Comparison of ENCODE assay signal across 7 mouse cellular contexts in the genomic region with DNA sequence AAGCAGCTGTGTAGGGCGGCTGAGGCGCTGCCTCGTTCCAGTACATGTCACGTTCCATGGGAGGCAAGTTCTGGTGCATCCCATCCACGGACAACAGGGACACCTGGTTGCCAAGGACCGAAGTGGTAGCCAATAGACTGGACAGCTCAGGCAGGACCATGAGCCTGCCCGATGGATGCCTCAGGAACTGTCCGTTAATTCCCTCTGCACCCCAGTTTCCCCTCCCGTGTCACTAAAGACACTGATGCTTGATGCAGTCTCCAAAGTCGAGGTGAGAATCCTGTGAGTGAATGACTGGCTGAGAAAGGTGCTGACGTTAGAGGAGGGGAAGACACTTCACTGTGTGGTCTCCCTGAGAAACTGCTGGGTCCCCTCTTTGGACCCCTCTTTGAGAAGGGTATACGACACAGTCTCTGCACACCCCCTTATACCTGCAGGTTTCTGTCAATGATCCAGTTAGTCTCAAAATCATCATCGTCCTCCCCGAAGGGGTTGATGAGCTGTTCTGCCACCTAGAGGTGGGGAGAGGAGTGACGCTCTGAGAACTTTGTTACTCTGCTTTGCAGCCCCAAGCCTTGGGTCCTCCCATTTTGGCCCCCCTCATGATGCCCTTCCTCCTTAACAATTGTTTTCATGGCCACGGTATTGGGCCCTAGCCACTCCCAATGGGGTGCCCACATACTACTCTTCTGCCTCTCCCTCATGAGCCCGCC. TPM values are rescaled to one million over a fixed set of nuclear protein-coding genes. Genes with fewer than 3 reads are reported as not detected.
DNase-seq lines count a peak whose midpoint lies in the region; ATAC-seq and TF ChIP-seq lines count a peak whose summit lies in the region.

No protein-coding gene starts in this region.

- TF ChIP-seq CTCF in brain, embryonic 14.5 days (IDR thresholded peaks at IDR 0.05; ENCODE audit: borderline replicate concordance, extremely low read depth, insufficient read depth, insufficient read length), result peak; percentile 57; the same call in 1 of the 2 replicates

- peak; percentile 24 for DNase-seq in layer of hippocampus, adult 11-12 months (ENCODE audit: low spot score)
- no peak for DNase-seq in layer of hippocampus, adult 8-10 months (ENCODE audit: low spot score in 2 of 2)
- DNase-seq in ES-CJ7 (ENCODE audit: low read depth, low spot score), result peak; percentile 34
- DNase-seq in brain, embryonic 14.5 days (ENCODE audit: low read depth), result no peak
- DNase-seq in right cerebral cortex, adult 18-20 months, result no peak

- TF ChIP-seq POLR2A in brain, embryonic 14.5 days (IDR thresholded peaks at IDR 0.05; ENCODE audit: borderline replicate concordance, extremely low read depth, insufficient read depth, insufficient read length, poor library complexity, severe bottlenecking), result no peak

- ATAC-seq in megakaryocyte progenitor cell, adult 5-6 weeks (replicated peaks; ENCODE audit: poor library complexity), result peak; percentile 57
- ATAC-seq in activated CD4-positive, CD25-positive, alpha-beta regulatory T cell, adult 4 months, result no peak

RNA-seq across cellular contexts. Expression of gene Fth1, which starts 8.9 kb away (rescaled TPM):
- total RNA-seq in layer of hippocampus, adult 8-10 months (2022), result 1,000 to 10,000 TPM; 3,051 to 4,196 (median 3,526) TPM
- polyA plus RNA-seq in brain, embryonic 14.5 days (2012; rRNA removed), result 574 and 777 TPM in 2 replicates
- 1,115 and 1,144 TPM in 2 replicates for total RNA-seq in megakaryocyte progenitor cell, adult 5-6 weeks (2015)
- total RNA-seq in megakaryocyte progenitor cell, adult 5-6 weeks (2017), result 325 and 354 TPM in 2 replicates
- 1,000 to 10,000 TPM; 1,834 to 2,304 TPM for polyA plus RNA-seq in activated CD4-positive, CD25-positive, alpha-beta regulatory T cell, adult 4 months (2017; shearing (Covaris generic))

RNA-seq across cellular contexts. Expression of gene Best1, which starts 12.1 kb away (rescaled TPM):
- total RNA-seq in layer of hippocampus, adult 8-10 months (2022), result 1 to 10 TPM in 2 of 4 experiments, under 1 TPM in 2; 0.76 to 2.1 (median 1.1) TPM
- polyA plus RNA-seq in brain, embryonic 14.5 days (2012; rRNA removed), result 1.2 and 1.4 TPM in 2 replicates
- 0.15 and 1.1 TPM in 2 replicates for total RNA-seq in megakaryocyte progenitor cell, adult 5-6 weeks (2015)
- total RNA-seq in megakaryocyte progenitor cell, adult 5-6 weeks (2017), result not detected in 2 replicates
- not detected for polyA plus RNA-seq in activated CD4-positive, CD25-positive, alpha-beta regulatory T cell, adult 4 months (2017; shearing (Covaris generic))

RNA-seq across cellular contexts. Expression of gene Rab3il1, which starts 12.1 kb away (rescaled TPM):
- total RNA-seq in layer of hippocampus, adult 8-10 months (2022), result 10 to 100 TPM in 3 of 4 experiments, 1 to 10 TPM in 1; 9.4 to 20.4 (median 14.0) TPM
- 19.5 and 20.0 TPM in 2 replicates for polyA plus RNA-seq in brain, embryonic 14.5 days (2012; rRNA removed)
- total RNA-seq in megakaryocyte progenitor cell, adult 5-6 weeks (2015), result 3.0 and 4.6 TPM in 2 replicates
- 3.4 and 3.9 TPM in 2 replicates for total RNA-seq in megakaryocyte progenitor cell, adult 5-6 weeks (2017)
- 1 to 10 TPM in 1 of 2 experiments, not detected in 1; 1.2 TPM for polyA plus RNA-seq in activated CD4-positive, CD25-positive, alpha-beta regulatory T cell, adult 4 months (2017; shearing (Covaris generic))

RNA-seq across cellular contexts. Expression of gene Fads3, which starts 52.0 kb away (rescaled TPM):
- 10 to 100 TPM; 23.6 to 33.3 (median 25.8) TPM for total RNA-seq in layer of hippocampus, adult 8-10 months (2022)
- 42.8 and 44.8 TPM in 2 replicates for polyA plus RNA-seq in brain, embryonic 14.5 days (2012; rRNA removed)
- total RNA-seq in megakaryocyte progenitor cell, adult 5-6 weeks (2015), result 1.4 and 2.1 TPM in 2 replicates
- total RNA-seq in megakaryocyte progenitor cell, adult 5-6 weeks (2017), result 2.1 and 2.8 TPM in 2 replicates
- not detected for polyA plus RNA-seq in activated CD4-positive, CD25-positive, alpha-beta regulatory T cell, adult 4 months (2017; shearing (Covaris generic))

Comparison
In these comparisons a context has a peak if more than half of its experiments do, and no peak if none do; other contexts are left out.
1. DNase-seq: peak in layer of hippocampus, adult 11-12 months (single experiment) and ES-CJ7 (single experiment); none in layer of hippocampus, adult 8-10 months (0 of 2), brain, embryonic 14.5 days (single experiment) and right cerebral cortex, adult 18-20 months (single experiment).